Mouse (Mus musculus): ENCODE results near the gene Sp100. TPM values are rescaled to one million over a fixed set of nuclear protein-coding genes. Genes with fewer than 3 reads are reported as not detected.

The Sp100 gene
- polyA plus RNA-seq, 1 experiment, result 291 TPM

- Histone ChIP-seq H3K27ac (ENCODE audit: insufficient read depth, low read depth, low read length) (no peak overlapping the region), H3K4me3 (ENCODE audit: insufficient read depth, low read length) (no peak overlapping the region), H3K4me1 (ENCODE audit: control insufficient read depth, insufficient read depth, low read length) (peaks cover 39% of the 10 kb centered on the region)
- TF ChIP-seq CTCF (IDR thresholded peaks at IDR 0.05; ENCODE audit: low read depth, low read length) (no peak), POLR2A (IDR thresholded peaks at IDR 0.05; ENCODE audit: borderline replicate concordance, low read depth, low read length) (no peak)
Measured at GRCm38 (mm10) chr1:85746511-85746910, 96.7 kb downstream of the Sp100 start.

GRCm38 (mm10) chr1:85749829-85750228 lies 100.0 kb downstream of the Sp100 start:
- Histone ChIP-seq H3K4me3 (ENCODE audit: insufficient read depth, low read length) (no peak overlapping the region), H3K27ac (ENCODE audit: insufficient read depth, low read depth, low read length) (0 out of 2 replicates have a peak overlapping the region, but pooled peaks have one; percentile 74), H3K4me1 (ENCODE audit: control insufficient read depth, insufficient read depth, low read length) (peaks cover 50% of the 10 kb centered on the region)

GRCm38 (mm10) chr1:85750650-85751049 lies 100.9 kb downstream of the Sp100 start:
- Histone ChIP-seq H3K4me3 (ENCODE audit: insufficient read depth, low read length) (no peak overlapping the region), H3K4me1 (ENCODE audit: control insufficient read depth, insufficient read depth, low read length) (peaks cover 50% of the 10 kb centered on the region), H3K27ac (ENCODE audit: insufficient read depth, low read depth, low read length) (peak overlapping the region; percentile 74)
- TF ChIP-seq POLR2A (IDR thresholded peaks at IDR 0.05; ENCODE audit: borderline replicate concordance, low read depth, low read length) (no peak), CTCF (IDR thresholded peaks at IDR 0.05; ENCODE audit: low read depth, low read length) (no peak)

More at GRCm38 (mm10) chr1:85749829-85750228, 100.0 kb downstream of the Sp100 start:
- no peak for TF ChIP-seq CTCF (IDR thresholded peaks at IDR 0.05; ENCODE audit: low read depth, low read length)

GRCm38 (mm10) chr1:85751494-85751893 lies 101.7 kb downstream of the Sp100 start:
- H3K4me1 ChIP-seq (ENCODE audit: control insufficient read depth, insufficient read depth, low read length), result peaks cover 50% of the 10 kb centered on the region
- TF ChIP-seq POLR2A (IDR thresholded peaks at IDR 0.05; ENCODE audit: borderline replicate concordance, low read depth, low read length), result no peak
- no peak for TF ChIP-seq CTCF (IDR thresholded peaks at IDR 0.05; ENCODE audit: low read depth, low read length)
- no peak overlapping the region for H3K4me3 ChIP-seq (ENCODE audit: insufficient read depth, low read length)
- H3K27ac ChIP-seq (ENCODE audit: insufficient read depth, low read depth, low read length), result peak overlapping the region; percentile 74

- Histone ChIP-seq H3K4me3 (ENCODE audit: insufficient read depth, low read length) (no peak overlapping the region), H3K4me1 (ENCODE audit: control insufficient read depth, insufficient read depth, low read length) (peaks cover 49% of the 10 kb centered on the region), H3K27ac (ENCODE audit: insufficient read depth, low read depth, low read length) (peak overlapping the region; percentile 74)
- TF ChIP-seq CTCF (IDR thresholded peaks at IDR 0.05; ENCODE audit: low read depth, low read length) (no peak), POLR2A (IDR thresholded peaks at IDR 0.05; ENCODE audit: borderline replicate concordance, low read depth, low read length) (no peak)
Measured at GRCm38 (mm10) chr1:85751932-85752680, 102.3 kb downstream of the Sp100 start.

GRCm38 (mm10) chr1:85757531-85758230 lies 107.9 kb downstream of the Sp100 start:
- Histone ChIP-seq H3K27ac (ENCODE audit: insufficient read depth, low read depth, low read length) (no peak overlapping the region), H3K4me3 (ENCODE audit: insufficient read depth, low read length) (no peak overlapping the region), H3K4me1 (ENCODE audit: control insufficient read depth, insufficient read depth, low read length) (peaks cover 19% of the 10 kb centered on the region)
- TF ChIP-seq POLR2A (IDR thresholded peaks at IDR 0.05; ENCODE audit: borderline replicate concordance, low read depth, low read length), result no peak
- TF ChIP-seq CTCF (IDR thresholded peaks at IDR 0.05; ENCODE audit: low read depth, low read length), result no peak

GRCm38 (mm10) chr1:85758231-85758968 lies 108.6 kb downstream of the Sp100 start:
- Histone ChIP-seq H3K4me1 (ENCODE audit: control insufficient read depth, insufficient read depth, low read length) (peaks cover 22% of the 10 kb centered on the region), H3K4me3 (ENCODE audit: insufficient read depth, low read length) (no peak overlapping the region), H3K27ac (ENCODE audit: insufficient read depth, low read depth, low read length) (no peak overlapping the region)
- TF ChIP-seq CTCF (IDR thresholded peaks at IDR 0.05; ENCODE audit: low read depth, low read length), result no peak
- TF ChIP-seq POLR2A (IDR thresholded peaks at IDR 0.05; ENCODE audit: borderline replicate concordance, low read depth, low read length), result no peak; the same call in 1 of the 2 replicates

GRCm38 (mm10) chr1:85758969-85759293 lies 109.1 kb downstream of the Sp100 start:
- Histone ChIP-seq H3K4me3 (ENCODE audit: insufficient read depth, low read length) (no peak overlapping the region), H3K4me1 (ENCODE audit: control insufficient read depth, insufficient read depth, low read length) (peaks cover 25% of the 10 kb centered on the region), H3K27ac (ENCODE audit: insufficient read depth, low read depth, low read length) (no peak overlapping the region)
- no peak for TF ChIP-seq CTCF (IDR thresholded peaks at IDR 0.05; ENCODE audit: low read depth, low read length)
- TF ChIP-seq POLR2A (IDR thresholded peaks at IDR 0.05; ENCODE audit: borderline replicate concordance, low read depth, low read length), result no peak

Other genes with a start within 250 kb of the Sp100 start
- not detected in 2 replicates for gene G530012D18Rik, start 74.3 kb upstream of the Sp100 start, polyA plus RNA-seq (2012; ENCODE audit: insufficient read depth, insufficient read length, missing spikeins)
- gene Sp110, start 51.2 kb upstream of the Sp100 start, polyA plus RNA-seq (2012; ENCODE audit: insufficient read depth, insufficient read length, missing spikeins), result 112 and 117 TPM in 2 replicates
- 69.8 and 72.9 TPM in 2 replicates for gene Sp140, start 49.6 kb upstream of the Sp100 start, polyA plus RNA-seq (2012; ENCODE audit: insufficient read depth, insufficient read length, missing spikeins)
- 110 and 111 TPM in 2 replicates for gene A630001G21Rik, start 128.7 kb downstream of the Sp100 start, polyA plus RNA-seq (2012; ENCODE audit: insufficient read depth, insufficient read length, missing spikeins)
- 110 and 119 TPM in 2 replicates for gene Cab39, start 143.5 kb downstream of the Sp100 start, polyA plus RNA-seq (2012; ENCODE audit: insufficient read depth, insufficient read length, missing spikeins)
- 216 and 219 TPM in 2 replicates for gene Itm2c, start 244.3 kb downstream of the Sp100 start, polyA plus RNA-seq (2012; ENCODE audit: insufficient read depth, insufficient read length, missing spikeins)

Data from bone marrow macrophage, adult 2 months (primary cell).